ENCODE assay signal across 9 mouse cellular contexts in the genomic region with DNA sequence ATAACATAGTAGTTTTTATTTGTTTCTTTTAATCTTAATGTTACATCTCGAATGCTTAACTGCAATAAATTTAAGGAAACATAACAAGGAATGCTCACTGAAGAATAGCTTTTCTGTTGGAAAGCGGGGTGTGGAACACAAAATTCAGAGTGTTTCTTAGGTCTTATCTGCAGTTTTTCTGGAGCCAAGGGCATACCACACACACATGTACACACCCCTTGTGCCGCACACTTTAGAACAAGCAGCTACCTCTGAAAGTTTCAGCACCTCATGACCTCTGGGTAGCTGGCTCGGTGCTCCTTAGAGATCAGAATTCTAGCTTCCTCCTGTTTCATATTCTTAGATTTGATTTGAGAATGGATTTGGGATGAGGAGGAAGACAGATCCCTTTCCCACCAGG. TPM values are rescaled to one million over a fixed set of nuclear protein-coding genes. Genes with fewer than 3 reads are reported as not detected.
DNase-seq lines count a peak whose midpoint lies in the region; ATAC-seq and TF ChIP-seq lines count a peak whose summit lies in the region.
"Had no signal": no experiment of that assay in that cellular context is flagged by ENCODE, and none has a peak within 500 bp of the region (broad histone marks: within the 10 kb centered on the region; RNA-seq: fewer than 3 reads in every experiment).

No protein-coding gene starts in this region.

- H3K4me3 ChIP-seq in heart, adult 2 months = peak overlapping the region; percentile 29; the same call in 1 of the 2 replicates
- no peak overlapping the region for H3K4me3 ChIP-seq in heart, embryonic 10.5 days
- H3K4me3 ChIP-seq in lung, postnatal 0 days (ENCODE audit: low read depth, low read length) = no peak overlapping the region
- H3K4me3 ChIP-seq in brown adipose tissue, adult 24 weeks (ENCODE audit: insufficient read depth, low read depth, low read length) = 0 out of 2 replicates have a peak overlapping the region, but pooled peaks have one; percentile 10
- no peak overlapping the region for H3K4me3 ChIP-seq in left cerebral cortex, adult 2 months

- peaks cover 3% of the 10 kb centered on the region for H3K4me1 ChIP-seq in heart, adult 2 months (ENCODE audit: control insufficient read depth, insufficient read depth, low read length)
- peaks cover 3% of the 10 kb centered on the region; the same call in 1 of the 2 replicates for H3K4me1 ChIP-seq in heart, embryonic 10.5 days
- H3K4me1 ChIP-seq in lung, postnatal 0 days (ENCODE audit: insufficient read depth, low read depth, low read length) = no peaks in the 10 kb centered on the region
- peaks cover 4% of the 10 kb centered on the region; the same call in 1 of the 2 replicates for H3K4me1 ChIP-seq in brown adipose tissue, adult 24 weeks (ENCODE audit: control insufficient read depth, insufficient read depth, insufficient read length, low read length)

- DNase-seq in heart, adult 2 months = no peak
- DNase-seq in heart, embryonic 10.5 days (ENCODE audit: low spot score) = no peak
- no peak for DNase-seq in lung, postnatal 0 days (ENCODE audit: low spot score)
- DNase-seq in lung, postnatal 25 days (ENCODE audit: low spot score) = no peak
- DNase-seq in naive thymus-derived CD4-positive, alpha-beta T cell, adult 2 months (ENCODE audit: low read depth) = peak; percentile 74
- no peak for DNase-seq in left cerebral cortex, adult 2 months (ENCODE audit: extremely low spot score in 1 of 2, low spot score in 2 of 2)
- no peak for DNase-seq in left cerebral cortex, postnatal 25 days (ENCODE audit: low spot score in 2 of 2)
- DNase-seq: liver had no signal

- no peak for TF ChIP-seq EP300 in heart, adult 2 months (IDR thresholded peaks at IDR 0.05; ENCODE audit: insufficient read depth, low read depth, low read length)
- TF ChIP-seq EP300 in lung, postnatal 0 days (IDR thresholded peaks at IDR 0.05) = no peak

- peak overlapping the region; percentile 69 for H3K27ac ChIP-seq in heart, adult 2 months
- H3K27ac ChIP-seq in heart, embryonic 10.5 days = no peak overlapping the region
- no peak overlapping the region for H3K27ac ChIP-seq in lung, postnatal 0 days (ENCODE audit: low read length)
- H3K27ac ChIP-seq in brown adipose tissue, adult 24 weeks (replicated peaks; ENCODE audit: low read depth, low read length) = no peak overlapping the region
- no peak overlapping the region for H3K27ac ChIP-seq in left cerebral cortex, adult 2 months

- H3K4me2 ChIP-seq in lung, postnatal 0 days (replicated peaks; ENCODE audit: low read depth, low read length) = peak overlapping the region; percentile 63

- intact Hi-C loops in heart, adult 2 months (cut with DNase I) = no loop called here
- intact Hi-C loops in left cerebral cortex, adult 2 months (cut with DNase I) = loop anchor here (5.0 kb wide), 2 partner anchors 79 to 281 kb away; partner anchors contain the start of genes Nr2e1 and Ostm1
- intact Hi-C loops in left cerebral cortex, postnatal 25 days (cut with DNase I) = loop anchor here (5.0 kb wide), 1 partner anchor 79 kb away; no protein-coding TSS in a partner anchor

- no peaks in the 10 kb centered on the region for H3K36me3 ChIP-seq in heart, adult 2 months (ENCODE audit: control insufficient read depth, insufficient read depth, low read length)
- no peaks in the 10 kb centered on the region for H3K36me3 ChIP-seq in heart, embryonic 10.5 days
- no peaks in the 10 kb centered on the region for H3K36me3 ChIP-seq in lung, postnatal 0 days (ENCODE audit: insufficient read depth, low read length)

- H3K9ac ChIP-seq in heart, adult 2 months (ENCODE audit: low read depth, low read length) = no peak overlapping the region
- H3K9ac ChIP-seq in lung, postnatal 0 days (replicated peaks; ENCODE audit: low read depth) = no peak overlapping the region

- no peak for TF ChIP-seq CTCF in heart, adult 2 months (IDR thresholded peaks at IDR 0.05)
- no peak for TF ChIP-seq CTCF in lung, postnatal 0 days (IDR thresholded peaks at IDR 0.05)
- no peak for TF ChIP-seq CTCF in left cerebral cortex, adult 2 months (IDR thresholded peaks at IDR 0.05)

- no peaks in the 10 kb centered on the region for H3K27me3 ChIP-seq in heart, adult 2 months (ENCODE audit: control insufficient read depth, insufficient read depth, low read length)
- peaks cover 3% of the 10 kb centered on the region; the same call in 1 of the 2 replicates for H3K27me3 ChIP-seq in heart, embryonic 10.5 days (ENCODE audit: insufficient read depth, poor library complexity, severe bottlenecking)
- no peaks in the 10 kb centered on the region for H3K27me3 ChIP-seq in lung, postnatal 0 days (replicated peaks; ENCODE audit: insufficient read depth, low read length)

- TF ChIP-seq POLR2A in heart, adult 2 months (IDR thresholded peaks at IDR 0.05; ENCODE audit: insufficient read depth, low read depth, low read length) = no peak

- 51% methylated on average over 4 of the region's 4 CpGs for WGBS in heart, adult 2 months
- WGBS in heart, embryonic 10.5 days = 73% methylated on average over 4 of the region's 4 CpGs
- 48% methylated on average over 4 of the region's 4 CpGs for WGBS in lung, postnatal 0 days

- no peak for ATAC-seq in lung, postnatal 0 days

- no peaks in the 10 kb centered on the region for H3K9me3 ChIP-seq in heart, embryonic 10.5 days
- H3K9me3 ChIP-seq in lung, postnatal 0 days (ENCODE audit: low read length) = no peaks in the 10 kb centered on the region

- H3K79me2 ChIP-seq in heart, adult 2 months (replicated peaks; ENCODE audit: control insufficient read depth, insufficient read depth, low read length) = no peaks in the 10 kb centered on the region

RNA-seq across cellular contexts. Expression of gene Scml4, which starts 2.6 kb away (rescaled TPM):
- total RNA-seq in heart, adult 2 months (2021) = 1 to 10 TPM in 1 of 2 experiments, under 1 TPM in 1; 0.84 to 1.3 TPM
- polyA plus RNA-seq in heart, adult 2 months (2012; rRNA removed) = 1.3 and 2.1 TPM in 2 replicates
- polyA plus RNA-seq in heart, embryonic 10.5 days (2016; fragmentation: Nextera tagmentation; extraction: Ambion mirVana) = 0.79 and 1.0 TPM in 2 replicates
- 0.10 and 0.13 TPM in 2 replicates for polyA plus RNA-seq in lung, postnatal 0 days (2015; fragmentation: Nextera tagmentation; extraction: Ambion mirVana)
- 0.40 TPM in 1 of 2 replicates, not detected in the other for polyA plus RNA-seq in brown adipose tissue, adult 24 weeks (2012; ENCODE audit: insufficient read depth, insufficient read length, missing spikeins)
- total RNA-seq in left cerebral cortex, adult 2 months (2021) = 1 to 10 TPM; 3.6 TPM
- 1 to 10 TPM; 3.7 to 4.1 TPM for total RNA-seq in left cerebral cortex, postnatal 25 days (2021)

Comparison
In these comparisons a context has a peak if more than half of its experiments do, and no peak if none do; other contexts are left out.
1. H3K4me3 ChIP-seq: peak in heart, adult 2 months (single experiment) and brown adipose tissue, adult 24 weeks (single experiment); none in heart, embryonic 10.5 days (single experiment), lung, postnatal 0 days (single experiment) and left cerebral cortex, adult 2 months (single experiment).